Mouse (Mus musculus): ENCODE results near the gene Chchd6. TPM values are rescaled to one million over a fixed set of nuclear protein-coding genes. Genes with fewer than 3 reads are reported as not detected.

Chchd6 gene
- polyA plus RNA-seq (2016; fragmentation: Nextera tagmentation; extraction: Ambion mirVana), result 53.9 and 54.8 TPM in 2 replicates

- Histone ChIP-seq H3K4me2 (peak within 1 kb of the TSS; percentile 74), H3K36me3 (no peaks in the 10 kb centered on the region), H3K4me1 (replicated peaks) (peaks cover 7% of the 10 kb centered on the region; the same call in 1 of the 2 replicates), H3K27me3 (no peaks in the 10 kb centered on the region), H3K4me3 (replicated peaks) (peak within 1 kb of the TSS; percentile 74), H3K9ac (replicated peaks) (peak within 1 kb of the TSS; percentile 65), H3K27ac (no peak within 1 kb of the TSS), H3K9me3 (peaks cover 4% of the 10 kb centered on the region)
- WGBS, result 1% methylated on average over 56 of the region's 56 CpGs
- ATAC-seq (ENCODE audit: insufficient number of reproducible peaks, insufficient read depth, low FRiP score, low TSS enrichment, low read depth), result peak; percentile 100
These were observed at the start of gene Chchd6 for GRCm38 (mm10) chr6:89595018-89595776. Gene Chchd6, minus strand, starts transcription at chr6:89595652.

GRCm38 (mm10) chr6:89644271-89645075 is 49.0 kb upstream of the Chchd6 start:
- peak overlapping the region; percentile 72 for H3K4me2 ChIP-seq
- under 1% methylated on average over 39 of the region's 41 CpGs for WGBS
- H3K27ac ChIP-seq, result peak overlapping the region; percentile 85
- peak overlapping the region; percentile 58 for H3K9ac ChIP-seq (replicated peaks)
- no peaks in the 10 kb centered on the region; the same call in 1 of the 2 replicates for H3K4me1 ChIP-seq (replicated peaks)
- H3K36me3 ChIP-seq, result no peaks in the 10 kb centered on the region
- no peaks in the 10 kb centered on the region for H3K9me3 ChIP-seq
- H3K4me3 ChIP-seq (replicated peaks), result peak overlapping the region; percentile 69
- ATAC-seq (ENCODE audit: insufficient number of reproducible peaks, insufficient read depth, low FRiP score, low TSS enrichment, low read depth), result peak; percentile 91
- H3K27me3 ChIP-seq, result no peaks in the 10 kb centered on the region

GRCm38 (mm10) chr6:89643798-89644270 is 48.4 kb upstream of the Chchd6 start, which contains the start of gene Txnrd3:
Gene Txnrd3, plus strand, starts transcription at chr6:89643988.
- H3K27me3 ChIP-seq, result no peaks in the 10 kb centered on the region
- under 1% methylated on average over 51 of the region's 51 CpGs for WGBS
- peak; percentile 89 for ATAC-seq (ENCODE audit: insufficient number of reproducible peaks, insufficient read depth, low FRiP score, low TSS enrichment, low read depth)
- no peaks in the 10 kb centered on the region for H3K9me3 ChIP-seq
- peak within 1 kb of the TSS; percentile 69 for H3K4me3 ChIP-seq (replicated peaks)
- H3K27ac ChIP-seq, result peak within 1 kb of the TSS; percentile 85
- H3K36me3 ChIP-seq, result no peaks in the 10 kb centered on the region
- H3K4me1 ChIP-seq (replicated peaks), result no peaks in the 10 kb centered on the region; the same call in 1 of the 2 replicates
- peak within 1 kb of the TSS; percentile 72 for H3K4me2 ChIP-seq
- H3K9ac ChIP-seq (replicated peaks), result peak within 1 kb of the TSS; percentile 58

GRCm38 (mm10) chr6:89639025-89639424 is 43.6 kb upstream of the Chchd6 start:
- H3K4me1 ChIP-seq (replicated peaks), result peaks cover 4% of the 10 kb centered on the region; the same call in 1 of the 2 replicates
- H3K36me3 ChIP-seq, result no peaks in the 10 kb centered on the region
- H3K27me3 ChIP-seq, result 0 out of 2 replicates have a peak, but pooled peaks cover 2% of the 10 kb centered on the region
- no peak for ATAC-seq (ENCODE audit: insufficient number of reproducible peaks, insufficient read depth, low FRiP score, low TSS enrichment, low read depth)
- WGBS, result 35% methylated on average over 2 of the region's 2 CpGs
- H3K4me3 ChIP-seq (replicated peaks), result no peak overlapping the region
- H3K27ac ChIP-seq, result no peak overlapping the region
- no peak overlapping the region for H3K4me2 ChIP-seq
- no peak overlapping the region for H3K9ac ChIP-seq (replicated peaks)
- H3K9me3 ChIP-seq, result no peaks in the 10 kb centered on the region

GRCm38 (mm10) chr6:89637977-89638376 is 42.5 kb upstream of the Chchd6 start:
- Histone ChIP-seq H3K4me2 (no peak overlapping the region), H3K36me3 (no peaks in the 10 kb centered on the region), H3K9ac (replicated peaks) (no peak overlapping the region), H3K4me3 (replicated peaks) (no peak overlapping the region), H3K4me1 (replicated peaks) (peaks cover 4% of the 10 kb centered on the region; the same call in 1 of the 2 replicates), H3K9me3 (no peaks in the 10 kb centered on the region), H3K27me3 (0 out of 2 replicates have a peak, but pooled peaks cover 2% of the 10 kb centered on the region), H3K27ac (no peak overlapping the region)
- ATAC-seq (ENCODE audit: insufficient number of reproducible peaks, insufficient read depth, low FRiP score, low TSS enrichment, low read depth), result no peak
- WGBS, result 70% methylated on average over 4 of the region's 4 CpGs

GRCm38 (mm10) chr6:89634400-89634799 is 38.9 kb upstream of the Chchd6 start:
- WGBS, result 49% methylated on average over 8 of the region's 8 CpGs
- H3K36me3 ChIP-seq, result no peaks in the 10 kb centered on the region

GRCm38 (mm10) chr6:89633115-89633514 is 37.7 kb upstream of the Chchd6 start:
- ATAC-seq (ENCODE audit: insufficient number of reproducible peaks, insufficient read depth, low FRiP score, low TSS enrichment, low read depth), result no peak
- no peaks in the 10 kb centered on the region for H3K9me3 ChIP-seq
- whole genome bisulfite sequencing, result 77% methylated on average over 7 of the region's 7 CpGs
- no peak overlapping the region for H3K27ac ChIP-seq
- no peaks in the 10 kb centered on the region for H3K36me3 ChIP-seq
- H3K4me1 ChIP-seq (replicated peaks), result peaks cover 10% of the 10 kb centered on the region; the same call in 1 of the 2 replicates
- no peak overlapping the region for H3K4me3 ChIP-seq (replicated peaks)
- H3K4me2 ChIP-seq, result no peak overlapping the region
- H3K27me3 ChIP-seq, result 0 out of 2 replicates have a peak, but pooled peaks cover 2% of the 10 kb centered on the region
- no peak overlapping the region for H3K9ac ChIP-seq (replicated peaks)

More at GRCm38 (mm10) chr6:89634400-89634799, 38.9 kb upstream of the Chchd6 start:
- Histone ChIP-seq H3K4me2 (no peak overlapping the region), H3K27me3 (0 out of 2 replicates have a peak, but pooled peaks cover 2% of the 10 kb centered on the region), H3K4me1 (replicated peaks) (peaks cover 10% of the 10 kb centered on the region; the same call in 1 of the 2 replicates), H3K9ac (replicated peaks) (no peak overlapping the region), H3K27ac (no peak overlapping the region), H3K9me3 (no peaks in the 10 kb centered on the region), H3K4me3 (replicated peaks) (no peak overlapping the region)
- ATAC-seq (ENCODE audit: insufficient number of reproducible peaks, insufficient read depth, low FRiP score, low TSS enrichment, low read depth), result no peak

GRCm38 (mm10) chr6:89631809-89632562 is 36.5 kb upstream of the Chchd6 start:
- Histone ChIP-seq H3K27ac (no peak overlapping the region), H3K4me3 (replicated peaks) (no peak overlapping the region), H3K36me3 (no peaks in the 10 kb centered on the region), H3K9ac (replicated peaks) (no peak overlapping the region), H3K4me2 (peak overlapping the region; percentile 36; the same call in 1 of the 2 replicates), H3K4me1 (replicated peaks) (peaks cover 10% of the 10 kb centered on the region; the same call in 1 of the 2 replicates), H3K27me3 (0 out of 2 replicates have a peak, but pooled peaks cover 2% of the 10 kb centered on the region), H3K9me3 (no peaks in the 10 kb centered on the region)
- ATAC-seq (ENCODE audit: insufficient number of reproducible peaks, insufficient read depth, low FRiP score, low TSS enrichment, low read depth), result peak; percentile 70; the same call in 1 of the 2 replicates
- 10% methylated on average over 10 of the region's 10 CpGs for WGBS

- Histone ChIP-seq H3K4me3 (replicated peaks) (no peak overlapping the region), H3K27ac (no peak overlapping the region), H3K4me1 (replicated peaks) (peaks cover 6% of the 10 kb centered on the region; the same call in 1 of the 2 replicates), H3K9ac (replicated peaks) (no peak overlapping the region), H3K4me2 (no peak overlapping the region), H3K36me3 (no peaks in the 10 kb centered on the region), H3K9me3 (no peaks in the 10 kb centered on the region), H3K27me3 (no peaks in the 10 kb centered on the region)
- 58% methylated on average over 8 of the region's 8 CpGs for WGBS
- ATAC-seq (ENCODE audit: insufficient number of reproducible peaks, insufficient read depth, low FRiP score, low TSS enrichment, low read depth), result no peak
These were observed 32.8 kb upstream of the Chchd6 start for GRCm38 (mm10) chr6:89628045-89628785.

GRCm38 (mm10) chr6:89622647-89623046 is 27.2 kb upstream of the Chchd6 start:
- Histone ChIP-seq H3K4me3 (replicated peaks) (no peak overlapping the region), H3K9me3 (no peaks in the 10 kb centered on the region), H3K4me1 (replicated peaks) (no peaks in the 10 kb centered on the region), H3K4me2 (no peak overlapping the region), H3K27ac (no peak overlapping the region), H3K9ac (replicated peaks) (no peak overlapping the region), H3K27me3 (no peaks in the 10 kb centered on the region), H3K36me3 (no peaks in the 10 kb centered on the region)
- no peak for ATAC-seq (ENCODE audit: insufficient number of reproducible peaks, insufficient read depth, low FRiP score, low TSS enrichment, low read depth)
- 82% methylated on average over 3 of the region's 3 CpGs for WGBS
